Mouse (Mus musculus): ENCODE results near the gene Pced1b. TPM values are rescaled to one million over a fixed set of nuclear protein-coding genes. Genes with fewer than 3 reads are reported as not detected.
"Not testable (repeated sequence)": the region's sequence is repeated elsewhere in the genome, so short reads cannot be mapped to it uniquely, and the experiment has no call there.

Pced1b gene
- 3.3 and 4.2 TPM in 2 replicates for polyA plus RNA-seq (2016; fragmentation: Nextera tagmentation; extraction: Ambion mirVana)

DNA sequence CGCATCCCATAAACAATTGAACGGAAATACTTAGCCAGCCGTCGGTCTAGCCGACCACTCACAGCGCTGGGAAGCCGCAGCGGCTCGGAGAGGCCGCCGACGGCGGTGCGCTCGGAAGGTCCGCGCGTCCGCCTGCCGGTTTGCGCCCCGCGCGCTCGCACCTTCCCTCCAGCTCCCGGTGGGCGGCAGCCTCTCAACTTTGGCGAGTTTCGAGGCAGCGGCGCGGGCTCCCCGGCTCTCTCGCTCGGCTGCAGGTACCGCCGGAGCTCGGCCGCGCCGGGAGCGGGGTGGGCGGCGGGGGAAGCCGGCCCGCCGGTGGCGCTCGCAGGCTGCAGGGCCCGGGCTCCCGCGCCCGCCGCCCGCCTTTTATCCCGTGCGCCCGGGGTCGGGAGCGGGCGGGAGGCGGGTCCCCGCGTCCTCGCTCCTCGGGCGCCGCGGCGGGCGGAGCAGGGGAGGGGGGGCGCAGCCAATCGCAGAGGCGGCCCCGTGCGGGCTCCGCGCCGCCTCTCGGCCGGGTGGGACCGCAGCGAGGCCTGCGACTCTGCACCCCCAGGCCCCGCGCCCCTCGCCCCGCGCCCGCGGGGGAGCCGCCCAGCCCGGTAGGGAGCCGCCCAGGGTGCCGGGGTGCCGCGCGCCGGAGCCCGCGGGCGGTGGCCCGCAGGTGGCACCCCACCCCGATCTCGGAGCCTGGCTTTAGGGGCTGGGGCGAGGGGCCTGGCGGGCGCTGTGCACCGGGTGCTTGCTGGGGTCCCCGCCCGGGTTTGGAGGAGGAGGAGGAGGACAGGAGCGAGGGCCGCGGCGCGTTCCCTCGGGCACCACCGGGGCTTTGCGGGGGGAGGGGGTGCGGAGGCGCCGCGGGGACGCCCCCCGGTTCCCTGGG is at the start of gene Pced1b, which contains the start of gene Amigo2:
TSS of gene Pced1b (plus strand) at position 197 of the 880 bp plus-strand sequence.
TSS of gene Amigo2 (minus strand) at position 377 of the 880 bp plus-strand sequence.
- Histone ChIP-seq H3K27me3 (peaks cover 17% of the 10 kb centered on the region), H3K9me3 (no peaks in the 10 kb centered on the region), H3K9ac (peak within 1 kb of the TSS; percentile 87), H3K4me2 (peak within 1 kb of the TSS; percentile 89), H3K4me1 (peaks cover 8% of the 10 kb centered on the region; the same call in 1 of the 2 replicates), H3K36me3 (replicated peaks) (no peaks in the 10 kb centered on the region), H3K4me3 (replicated peaks) (peak within 1 kb of the TSS; percentile 84), H3K27ac (peak within 1 kb of the TSS; percentile 77)
- WGBS, result under 1% methylated on average over 91 of the region's 125 CpGs
- ATAC-seq (ENCODE audit: low FRiP score), result peak; percentile 93

DNA sequence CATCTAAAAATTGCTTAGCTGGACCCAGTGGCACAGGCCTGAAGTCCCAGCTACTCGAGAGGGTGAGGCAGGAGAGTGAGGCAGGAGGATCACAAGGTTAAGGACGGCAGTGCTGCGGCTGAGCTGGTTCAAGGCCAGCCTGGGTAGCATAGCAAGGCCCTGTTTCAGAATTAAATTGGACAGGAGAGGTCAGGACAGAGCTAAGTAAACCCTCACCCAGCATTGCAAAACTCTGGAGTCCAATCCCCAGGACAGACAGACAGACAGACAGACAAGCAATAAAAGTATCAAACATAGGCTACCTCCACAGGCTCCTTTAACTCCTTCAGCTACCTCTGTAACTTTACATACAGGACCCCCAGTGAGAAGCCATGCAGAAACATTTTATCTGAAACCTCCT is 42.0 kb upstream of the Pced1b start:
- Histone ChIP-seq H3K4me3 (replicated peaks) (no peak overlapping the region), H3K9ac (no peak overlapping the region), H3K36me3 (replicated peaks) (no peaks in the 10 kb centered on the region), H3K27ac (no peak overlapping the region), H3K4me1 (no peaks in the 10 kb centered on the region), H3K9me3 (no peaks in the 10 kb centered on the region), H3K4me2 (no peak overlapping the region), H3K27me3 (no peaks in the 10 kb centered on the region)
- ATAC-seq (ENCODE audit: low FRiP score), result no peak
- 92% methylated on average over 3 of the region's 3 CpGs for WGBS

DNA sequence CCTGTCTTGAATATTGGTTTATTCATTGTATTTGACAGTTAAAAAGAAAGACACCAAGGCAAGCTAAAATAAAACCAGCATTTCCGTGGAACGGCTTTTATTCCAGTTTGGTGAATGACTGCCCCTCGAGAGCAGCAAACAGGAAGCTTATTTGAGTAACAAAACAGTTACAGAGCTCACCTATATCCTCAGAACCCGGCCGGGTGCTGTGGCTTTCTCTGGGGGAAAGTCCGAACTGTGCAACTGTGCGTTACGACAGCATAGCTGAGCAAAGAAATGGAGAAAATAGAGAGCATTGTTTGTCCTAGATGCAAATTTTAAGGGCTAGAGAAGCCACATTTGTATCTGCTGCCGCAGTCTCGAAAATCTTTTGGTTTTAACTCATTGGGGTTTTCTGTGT is 41.1 kb upstream of the Pced1b start:
- WGBS, result 87% methylated on average over 10 of the region's 10 CpGs
- Histone ChIP-seq H3K9me3 (no peaks in the 10 kb centered on the region), H3K9ac (no peak overlapping the region), H3K4me2 (no peak overlapping the region), H3K27me3 (no peaks in the 10 kb centered on the region), H3K36me3 (replicated peaks) (no peaks in the 10 kb centered on the region), H3K27ac (no peak overlapping the region), H3K4me1 (no peaks in the 10 kb centered on the region), H3K4me3 (replicated peaks) (no peak overlapping the region)
- no peak for ATAC-seq (ENCODE audit: low FRiP score)

DNA sequence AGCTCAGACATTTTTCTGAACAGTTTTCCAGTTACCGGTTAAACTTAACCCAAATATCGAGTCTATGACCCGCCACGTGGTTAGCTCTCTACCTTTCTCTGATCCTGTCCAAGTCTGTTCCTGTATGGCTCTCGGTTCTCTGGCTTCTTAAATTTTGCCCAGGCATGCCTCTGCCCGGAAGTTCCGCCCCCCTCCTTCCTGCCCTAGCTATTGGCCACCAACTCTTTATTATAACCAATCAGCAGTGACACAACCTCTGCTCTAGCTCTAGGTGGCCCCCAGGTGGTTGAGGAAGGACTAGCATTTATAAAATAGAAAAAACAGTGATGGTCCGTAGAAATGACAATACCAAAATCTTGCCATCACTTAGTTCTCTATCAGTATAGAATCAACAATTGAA is 40.4 kb upstream of the Pced1b start:
- Histone ChIP-seq H3K27ac (no peak overlapping the region), H3K27me3 (no peaks in the 10 kb centered on the region), H3K9ac (no peak overlapping the region), H3K36me3 (replicated peaks) (no peaks in the 10 kb centered on the region), H3K4me1 (no peaks in the 10 kb centered on the region), H3K4me3 (replicated peaks) (no peak overlapping the region), H3K9me3 (no peaks in the 10 kb centered on the region), H3K4me2 (no peak overlapping the region)
- WGBS, result 96% methylated on average over 8 of the region's 8 CpGs
- no peak for ATAC-seq (ENCODE audit: low FRiP score)

DNA sequence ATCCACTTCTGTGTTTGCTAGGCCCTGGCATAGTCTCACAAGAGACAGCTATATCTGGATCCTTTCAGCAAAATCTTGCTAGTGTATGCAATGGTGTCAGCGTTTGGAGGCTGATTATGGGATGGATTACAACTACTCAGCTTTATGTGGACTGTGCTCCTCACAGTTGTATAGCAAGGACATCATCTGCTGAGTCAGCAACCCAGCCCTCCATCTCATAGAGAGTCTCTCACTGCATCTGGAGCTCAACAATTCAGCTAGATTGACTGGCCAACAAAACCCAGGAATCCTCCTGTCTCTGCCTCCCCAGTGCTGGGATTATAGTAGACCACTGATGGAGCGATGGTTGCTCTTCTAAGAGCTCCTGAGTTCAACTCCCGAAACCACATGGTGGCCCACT is 37.2 kb upstream of the Pced1b start:
- H3K9me3 ChIP-seq; H3K4me3 ChIP-seq (replicated peaks); H3K36me3 ChIP-seq (replicated peaks); H3K9ac ChIP-seq; ATAC-seq (ENCODE audit: low FRiP score); H3K27me3 ChIP-seq; H3K27ac ChIP-seq; H3K4me2 ChIP-seq; H3K4me1 ChIP-seq: not testable (repeated sequence)
- WGBS, result 81% methylated on average over 3 of the region's 3 CpGs

DNA sequence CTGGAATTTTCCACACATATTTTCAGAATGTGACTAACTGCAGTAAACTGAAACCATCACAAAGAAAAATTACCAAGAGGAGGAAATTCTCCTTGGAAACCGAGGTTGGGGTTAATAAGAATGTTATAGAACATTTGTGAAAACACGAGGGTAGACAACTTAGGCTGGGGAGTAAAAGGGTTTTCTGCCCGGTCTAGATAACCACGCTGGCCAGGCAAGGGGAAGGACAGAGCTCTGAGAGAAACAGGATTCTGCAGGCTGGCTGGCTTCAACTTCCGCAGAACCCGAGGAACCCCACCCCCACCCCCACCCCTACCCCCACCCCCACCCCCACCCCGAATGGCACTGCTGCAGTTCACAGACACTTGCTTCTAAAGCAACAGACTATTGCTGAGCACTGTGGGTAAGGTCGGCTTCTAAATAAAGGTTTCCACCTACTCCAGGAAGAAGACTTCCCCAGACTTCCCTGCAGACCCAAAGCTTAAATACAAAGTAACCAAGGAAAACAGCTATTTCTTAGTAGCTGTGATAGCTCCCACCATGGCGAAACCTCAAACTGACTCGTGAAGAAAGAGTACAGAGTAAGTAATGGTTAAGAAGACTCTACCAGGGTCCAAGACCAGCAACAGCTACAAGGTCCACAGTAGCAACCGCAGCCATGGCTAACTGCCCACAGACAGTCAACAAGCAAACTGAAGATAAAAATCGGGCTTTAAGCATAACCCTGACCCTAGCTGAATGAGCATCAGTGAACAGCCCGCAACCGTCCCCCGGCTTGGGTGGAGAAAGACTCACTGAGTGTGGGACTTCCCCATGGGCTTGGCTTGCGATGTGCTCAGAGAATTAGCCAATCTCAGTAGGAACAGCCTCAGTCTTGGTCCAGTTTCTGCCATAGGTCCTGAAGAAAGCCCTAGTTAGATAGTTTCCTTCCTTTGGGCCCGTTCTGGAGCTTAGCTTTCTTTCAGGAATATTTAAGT is 34.1 kb upstream of the Pced1b start:
- Histone ChIP-seq H3K36me3 (replicated peaks) (no peaks in the 10 kb centered on the region), H3K4me2 (no peak overlapping the region), H3K4me3 (replicated peaks) (no peak overlapping the region), H3K27ac (no peak overlapping the region), H3K9me3 (no peaks in the 10 kb centered on the region), H3K27me3 (no peaks in the 10 kb centered on the region), H3K9ac (no peak overlapping the region), H3K4me1 (no peaks in the 10 kb centered on the region)
- no peak for ATAC-seq (ENCODE audit: low FRiP score)
- WGBS, result 83% methylated on average over 17 of the region's 17 CpGs

DNA sequence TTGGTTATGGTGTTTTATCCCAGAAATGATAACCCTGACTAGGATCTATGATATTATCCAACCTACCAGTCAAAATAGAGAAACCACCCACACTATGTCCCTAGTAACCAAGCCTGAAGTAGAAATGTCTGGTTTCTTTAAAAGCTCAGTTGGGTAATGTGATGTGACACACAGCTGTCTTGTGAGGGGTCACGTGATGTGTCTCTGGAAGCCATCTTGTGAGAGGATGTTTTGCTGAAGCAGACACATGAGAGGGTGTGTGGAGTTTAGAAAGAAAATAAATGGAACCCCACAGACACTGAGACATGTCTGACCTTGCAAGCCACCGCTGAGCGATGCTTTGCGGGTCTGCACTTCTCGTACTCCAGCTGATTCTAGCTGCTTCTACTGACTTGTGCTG is 30.1 kb upstream of the Pced1b start:
- H3K9me3 ChIP-seq, result no peaks in the 10 kb centered on the region
- ATAC-seq (ENCODE audit: low FRiP score), result no peak
- H3K4me2 ChIP-seq, result no peak overlapping the region
- no peaks in the 10 kb centered on the region for H3K36me3 ChIP-seq (replicated peaks)
- no peaks in the 10 kb centered on the region for H3K27me3 ChIP-seq
- no peak overlapping the region for H3K9ac ChIP-seq
- H3K27ac ChIP-seq, result no peak overlapping the region
- no peak overlapping the region for H3K4me3 ChIP-seq (replicated peaks)
- no peaks in the 10 kb centered on the region for H3K4me1 ChIP-seq
- WGBS, result 97% methylated on average over 5 of the region's 5 CpGs

DNA sequence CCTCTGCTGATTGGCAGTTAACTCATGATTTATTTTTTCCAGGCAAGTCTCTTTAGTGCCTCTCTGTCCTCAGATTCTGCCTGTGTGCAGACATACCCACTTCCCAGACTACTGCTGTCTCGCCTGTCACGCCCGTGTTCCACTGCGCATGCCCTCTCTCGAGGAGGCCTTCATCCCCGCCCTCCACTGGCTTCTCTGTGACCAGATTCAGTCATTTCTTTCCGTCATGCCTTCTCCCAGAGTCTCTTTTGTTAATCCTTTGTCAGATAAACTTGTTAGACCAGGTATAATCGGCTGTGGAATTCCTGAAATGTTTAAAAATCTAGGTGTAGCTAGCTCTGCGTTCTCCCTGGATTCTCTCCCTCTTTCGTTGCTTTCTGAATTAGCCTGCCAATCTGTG is 23.5 kb upstream of the Pced1b start:
- no peak for ATAC-seq (ENCODE audit: low FRiP score)
- no peak overlapping the region for H3K4me2 ChIP-seq
- no peak overlapping the region for H3K4me3 ChIP-seq (replicated peaks)

DNA sequence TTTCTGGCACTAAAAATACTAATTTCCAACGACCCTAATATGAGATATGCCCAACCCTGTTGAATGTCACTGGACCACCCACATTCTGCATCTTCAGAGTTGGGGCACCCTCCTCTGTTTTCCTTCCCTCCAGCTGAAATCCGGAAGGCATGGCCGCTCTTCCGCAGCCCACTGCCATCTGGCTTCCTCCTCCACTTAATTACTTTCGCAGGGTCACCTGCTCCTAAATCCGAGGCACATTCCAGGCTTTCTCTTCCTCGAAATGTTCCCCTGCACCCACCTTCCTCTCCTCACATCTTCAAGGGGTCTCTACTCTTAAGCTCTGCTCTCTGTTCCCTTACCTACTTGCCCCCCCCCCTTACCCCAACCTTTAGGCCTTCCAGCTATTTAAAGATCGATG is 22.9 kb upstream of the Pced1b start:
- Histone ChIP-seq H3K27ac (no peak overlapping the region), H3K4me1 (no peaks in the 10 kb centered on the region), H3K9me3 (0 out of 2 replicates have a peak, but pooled peaks cover 3% of the 10 kb centered on the region), H3K36me3 (replicated peaks) (no peaks in the 10 kb centered on the region), H3K9ac (no peak overlapping the region), H3K4me3 (replicated peaks) (no peak overlapping the region), H3K27me3 (no peaks in the 10 kb centered on the region), H3K4me2 (no peak overlapping the region)
- no peak for ATAC-seq (ENCODE audit: low FRiP score)
- 78% methylated on average over 8 of the region's 8 CpGs for WGBS

More for the DNA sequence above, 23.5 kb upstream of the Pced1b start:
- 90% methylated on average over 10 of the region's 10 CpGs for WGBS
- 0 out of 2 replicates have a peak, but pooled peaks cover 3% of the 10 kb centered on the region for H3K9me3 ChIP-seq
- no peaks in the 10 kb centered on the region for H3K4me1 ChIP-seq
- H3K36me3 ChIP-seq (replicated peaks), result no peaks in the 10 kb centered on the region
- no peak overlapping the region for H3K9ac ChIP-seq
- no peaks in the 10 kb centered on the region for H3K27me3 ChIP-seq
- H3K27ac ChIP-seq, result no peak overlapping the region

DNA sequence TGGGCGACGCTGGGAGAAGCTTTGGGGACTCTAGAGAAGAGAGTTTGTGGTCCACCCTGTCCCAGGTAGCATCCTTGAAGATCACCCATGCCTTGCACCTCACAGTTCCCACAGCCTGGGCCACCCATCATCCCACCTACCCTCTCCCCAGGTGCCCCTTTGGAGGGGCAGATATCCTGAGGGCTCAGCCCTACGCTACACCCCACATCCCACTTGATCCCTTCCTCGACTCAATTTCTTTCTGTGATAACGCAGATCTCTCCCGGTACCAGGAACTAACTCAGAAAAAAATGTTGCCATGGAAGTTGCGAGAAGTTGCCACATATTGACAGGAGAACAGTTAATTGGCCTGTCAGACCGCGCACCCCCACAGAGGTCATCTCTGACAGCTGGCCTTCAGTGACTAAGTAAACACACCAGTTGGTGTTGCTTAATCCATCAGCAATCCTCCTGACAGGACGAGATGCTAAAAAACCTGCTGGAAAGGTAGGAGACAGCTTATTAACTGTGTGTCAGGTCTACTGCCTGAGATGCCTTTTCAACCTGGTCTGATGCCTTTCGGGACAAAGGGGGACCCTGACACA is 17.3 kb upstream of the Pced1b start:
- Histone ChIP-seq H3K9me3 (no peaks in the 10 kb centered on the region), H3K27me3 (no peaks in the 10 kb centered on the region), H3K27ac (no peak overlapping the region), H3K4me1 (no peaks in the 10 kb centered on the region), H3K4me3 (replicated peaks) (no peak overlapping the region), H3K36me3 (replicated peaks) (no peaks in the 10 kb centered on the region), H3K9ac (no peak overlapping the region), H3K4me2 (no peak overlapping the region)
- ATAC-seq (ENCODE audit: low FRiP score), result no peak
- WGBS, result 89% methylated on average over 11 of the region's 11 CpGs

DNA sequence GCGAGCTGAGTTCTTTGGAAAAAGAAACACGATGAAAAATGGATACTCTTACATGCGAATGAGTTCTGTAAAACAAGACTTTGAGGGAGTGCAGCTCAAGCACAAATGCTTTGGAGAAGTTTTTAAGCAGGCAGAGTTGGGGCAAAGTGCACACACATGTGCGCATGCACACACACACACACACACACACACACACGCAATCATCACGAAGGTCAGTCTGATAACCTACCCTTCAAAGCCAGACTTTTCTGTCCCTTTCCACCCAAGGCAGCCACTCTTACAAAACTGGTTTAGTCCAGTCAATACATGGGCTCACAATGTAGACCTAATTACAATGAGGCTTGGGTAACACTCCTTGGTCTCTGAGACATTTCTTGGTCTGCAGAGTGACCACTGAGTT is 12.8 kb upstream of the Pced1b start:
- H3K9ac ChIP-seq, result no peak overlapping the region
- H3K4me1 ChIP-seq, result no peaks in the 10 kb centered on the region
- H3K36me3 ChIP-seq (replicated peaks), result no peaks in the 10 kb centered on the region
- no peak overlapping the region for H3K4me2 ChIP-seq
- ATAC-seq (ENCODE audit: low FRiP score), result no peak
- H3K27me3 ChIP-seq, result no peaks in the 10 kb centered on the region
- H3K4me3 ChIP-seq (replicated peaks), result no peak overlapping the region
- H3K9me3 ChIP-seq, result no peaks in the 10 kb centered on the region
- 94% methylated on average over 6 of the region's 6 CpGs for WGBS
- no peak overlapping the region for H3K27ac ChIP-seq

DNA sequence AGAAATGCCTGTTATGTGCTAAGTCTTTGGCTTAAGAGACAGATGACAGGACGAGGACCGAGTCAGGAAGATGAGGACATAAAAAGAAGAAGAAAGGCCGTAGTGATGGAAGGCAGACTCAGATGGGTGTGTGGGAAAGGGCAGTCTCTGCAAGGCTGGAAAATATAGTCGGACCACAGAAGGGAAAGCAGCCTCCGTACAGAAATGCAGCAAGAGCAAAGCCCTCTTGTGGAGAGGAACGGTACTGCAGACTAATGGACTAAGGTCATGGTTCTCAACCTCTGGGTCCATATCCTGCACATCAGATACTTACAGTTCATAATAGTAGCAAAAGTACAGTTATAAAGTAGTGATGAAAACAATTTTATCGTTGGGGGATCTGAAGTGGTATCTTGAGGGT is 11.7 kb upstream of the Pced1b start:
- no peak overlapping the region for H3K27ac ChIP-seq
- no peak overlapping the region for H3K4me2 ChIP-seq
- WGBS, result 26% methylated on average over 7 of the region's 7 CpGs
- H3K36me3 ChIP-seq (replicated peaks), result no peaks in the 10 kb centered on the region
- H3K27me3 ChIP-seq, result no peaks in the 10 kb centered on the region
- no peak overlapping the region for H3K9ac ChIP-seq
- H3K4me3 ChIP-seq (replicated peaks), result no peak overlapping the region
- no peaks in the 10 kb centered on the region for H3K4me1 ChIP-seq
- no peaks in the 10 kb centered on the region for H3K9me3 ChIP-seq
- peak; percentile 58; the same call in 1 of the 2 replicates for ATAC-seq (ENCODE audit: low FRiP score)
